Mouse (Mus musculus) liver, postnatal 0 days (tissue): ENCODE data around the gene Tnf.

ENCODE experiments used
- CTCF ChIP-seq: sonication (generic); IDR thresholded peaks from 2 replicates; pipeline ENCODE4 v1.5.1; 2016; ENCODE audit warnings: antibody characterized with exemption, low read depth
- EP300 ChIP-seq: IDR thresholded peaks from 2 replicates; pipeline ENCODE4 v1.6.1; 2016; ENCODE audit warnings: antibody characterized with exemption, low read depth, mild to moderate bottlenecking

- TF ChIP-seq CTCF (no peak), EP300 (no peak)
Measured at GRCm38 (mm10) chr17:35162121-35162520, 39.7 kb downstream of the Tnf start.
